Mouse (Mus musculus) C2C12 (cell line): ENCODE data around the gene Synpo2l.

Experiments used
- CTCF ChIP-seq: IDR thresholded peaks from one replicate; pipeline ENCODE4 v1.5.1; 2011; ENCODE audit not compliant: control insufficient read depth, insufficient read depth, insufficient read length
- MAX ChIP-seq: IDR thresholded peaks from one replicate; pipeline ENCODE4 v1.6.1; 2011; ENCODE audit warnings: mild to moderate bottlenecking, control low read depth

DNA sequence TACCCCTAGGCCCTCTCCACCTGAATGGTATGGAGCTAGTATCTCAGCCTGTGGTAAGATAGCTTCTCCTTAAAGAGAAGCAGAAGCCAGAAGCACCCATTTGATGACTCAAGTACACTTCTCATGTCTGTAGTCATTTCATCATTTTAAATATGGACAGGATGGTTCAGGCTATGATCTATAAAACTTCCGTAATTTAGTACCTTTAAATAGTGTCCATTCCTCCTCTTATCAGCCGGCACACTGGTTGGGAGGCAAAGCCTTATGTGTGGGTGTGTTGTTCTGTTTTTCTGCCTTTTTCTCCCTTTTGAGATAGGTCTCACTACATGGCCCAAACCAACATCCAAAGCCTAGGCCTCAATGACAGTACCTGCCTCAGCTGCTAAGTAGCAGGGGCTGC lies 30.4 kb upstream of the Synpo2l start:
- TF ChIP-seq CTCF: no peak
- TF ChIP-seq MAX: no peak
